Comparison of ENCODE assay signal across 17 mouse cellular contexts in the genomic region with DNA sequence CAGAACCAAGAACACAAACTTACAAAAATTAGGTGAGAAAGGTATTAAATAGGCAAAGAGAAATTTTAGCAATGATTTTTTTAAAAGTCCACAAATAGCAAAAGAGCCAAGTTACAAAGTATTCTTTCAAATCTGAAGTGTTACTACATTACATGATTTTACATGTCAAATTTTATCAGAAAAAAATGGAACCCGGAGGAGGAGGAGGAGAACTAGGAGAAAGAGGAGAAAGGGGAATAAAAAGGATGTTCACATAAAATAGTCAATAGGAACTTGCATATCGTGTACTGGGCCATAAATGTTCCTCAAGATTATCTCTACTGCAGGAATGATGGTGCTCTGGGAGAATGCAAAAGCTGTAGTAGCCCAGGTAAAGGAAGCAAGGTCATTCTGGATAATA. TPM values are rescaled to one million over a fixed set of nuclear protein-coding genes. Genes with fewer than 3 reads are reported as not detected.
"Had no signal": no experiment of that assay in that cellular context is flagged by ENCODE, and none has a peak within 500 bp of the region (broad histone marks: within the 10 kb centered on the region; RNA-seq: fewer than 3 reads in every experiment).

No protein-coding gene starts in this region.

- H3K4me3 ChIP-seq: neural tube, embryonic 12.5 days; neural tube, embryonic 13.5 days; neural tube, embryonic 15.5 days; stomach, embryonic 15.5 days had no signal

- DNase-seq: retina, postnatal 1 day; right cerebral cortex, adult 18-20 months; right cerebral cortex, postnatal 14 days; right cerebral cortex, postnatal 25 days; right cerebral cortex, postnatal 4 days; spleen, adult 18-20 months; thymus, adult 18-20 months; thymus, adult 2 months; thymus, postnatal 14 days; thymus, postnatal 25 days; thymus, postnatal 36 days; thymus, postnatal 4 days had no signal

- H3K4me2 ChIP-seq: neural tube, embryonic 12.5 days; neural tube, embryonic 13.5 days; neural tube, embryonic 15.5 days; stomach, embryonic 15.5 days had no signal

- H3K9ac ChIP-seq: neural tube, embryonic 12.5 days; neural tube, embryonic 13.5 days; neural tube, embryonic 15.5 days; stomach, embryonic 15.5 days had no signal

- H3K27me3 ChIP-seq: neural tube, embryonic 12.5 days; neural tube, embryonic 13.5 days; neural tube, embryonic 15.5 days; stomach, embryonic 15.5 days had no signal

- H3K27ac ChIP-seq: neural tube, embryonic 12.5 days; neural tube, embryonic 13.5 days; neural tube, embryonic 15.5 days; stomach, embryonic 15.5 days had no signal

- H3K36me3 ChIP-seq: neural tube, embryonic 12.5 days; neural tube, embryonic 13.5 days; neural tube, embryonic 15.5 days; stomach, embryonic 15.5 days had no signal

- H3K4me1 ChIP-seq: neural tube, embryonic 12.5 days; neural tube, embryonic 13.5 days; neural tube, embryonic 15.5 days; stomach, embryonic 15.5 days had no signal

- H3K9me3 ChIP-seq: neural tube, embryonic 12.5 days; neural tube, embryonic 13.5 days; neural tube, embryonic 15.5 days; stomach, embryonic 15.5 days had no signal

RNA-seq across cellular contexts. Expression of gene Lin7a, which starts 34.4 kb away (rescaled TPM):
- polyA plus RNA-seq: spleen, adult 2 months; thymus, adult 2 months had no signal
